Mouse (Mus musculus) bone marrow, adult 2 months (tissue): ENCODE measurements around the gene 4921509C19Rik.

Source experiments
- CTCF ChIP-seq: fragments of 200-500 bp; IDR thresholded peaks from 2 replicates; pipeline ENCODE4 v1.5.1; 2011; ENCODE audit warnings: low read length, control low read depth; ENCODE audit not compliant: control insufficient read depth, insufficient read depth
- POLR2A ChIP-seq: fragments of 200-500 bp; IDR thresholded peaks from 2 replicates; pipeline ENCODE4 v1.6.1; 2011; ENCODE audit warnings: low read depth, mild to moderate bottlenecking, control low read depth, low read length, borderline replicate concordance; ENCODE audit not compliant: control insufficient read depth

DNA sequence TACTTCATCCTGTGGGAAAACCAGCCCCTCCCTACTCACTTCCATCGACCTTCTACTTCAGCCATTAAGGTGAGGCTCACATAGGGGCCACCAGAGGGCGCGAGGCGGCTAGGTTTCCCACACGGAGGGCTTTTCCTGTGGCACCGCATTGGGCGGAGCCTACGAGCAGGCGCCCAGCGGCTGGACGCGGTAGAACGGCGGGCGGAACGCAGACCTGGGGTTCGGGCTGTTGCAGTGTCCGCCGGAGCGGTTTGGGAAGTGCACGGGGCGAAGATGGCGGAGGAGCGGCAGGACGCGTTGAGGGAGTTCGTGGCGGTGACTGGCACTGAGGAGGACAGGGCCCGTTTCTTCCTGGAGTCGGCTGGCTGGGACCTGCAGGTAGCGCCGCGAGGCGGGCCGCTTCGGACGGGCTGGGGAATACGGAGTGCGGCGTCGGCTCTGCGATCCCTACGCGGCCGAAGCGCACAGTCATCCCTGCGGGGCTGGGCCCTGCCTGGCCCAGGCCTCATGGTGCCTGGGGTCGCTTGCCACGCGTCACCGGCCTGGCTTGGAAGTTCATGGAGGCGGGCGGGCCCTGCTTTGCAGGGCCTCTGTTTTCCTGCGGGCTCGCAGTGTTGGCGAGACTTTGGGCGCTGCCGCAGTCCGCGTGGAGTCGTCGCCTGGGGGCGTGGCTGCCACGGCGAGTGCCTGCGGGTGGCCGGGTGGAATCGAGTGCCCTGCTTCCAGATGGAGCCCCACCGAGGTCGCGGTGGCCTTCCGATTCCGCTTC is 18.3 kb upstream of the 4921509C19Rik start, which contains the start of gene Nsfl1c:
- TF ChIP-seq POLR2A: peak; percentile 84; the same call in 1 of the 2 replicates
- peak; percentile 82 for TF ChIP-seq CTCF
